Mouse (Mus musculus): ENCODE results near the gene Gm11985.

GRCm38 (mm10) chr11:7152371-7152770 lies 36.0 kb downstream of the Gm11985 start:
- no peak for TF ChIP-seq POLR2A (IDR thresholded peaks at IDR 0.05; ENCODE audit: borderline replicate concordance, extremely low read depth, low read depth, low read length)
- TF ChIP-seq CTCF (IDR thresholded peaks at IDR 0.05; ENCODE audit: insufficient read depth, low read length) = no peak
